Mouse (Mus musculus) liver, adult (tissue): ENCODE results near the gene Bbx.

Experiments used
- GATA4 ChIP-seq: IDR thresholded peaks from 2 replicates; pipeline ENCODE4 v1.6.1; 2014; ENCODE audit warnings: mild to moderate bottlenecking, low read length; ENCODE audit not compliant: insufficient replicate concordance

Gene Bbx

GRCm38 (mm10) chr16:50432062-50432878 lies at the start of gene Bbx:
Gene Bbx, minus strand, starts transcription at chr16:50432390.
- peak; percentile 19; the same call in 1 of the 2 replicates for TF ChIP-seq GATA4

DNA sequence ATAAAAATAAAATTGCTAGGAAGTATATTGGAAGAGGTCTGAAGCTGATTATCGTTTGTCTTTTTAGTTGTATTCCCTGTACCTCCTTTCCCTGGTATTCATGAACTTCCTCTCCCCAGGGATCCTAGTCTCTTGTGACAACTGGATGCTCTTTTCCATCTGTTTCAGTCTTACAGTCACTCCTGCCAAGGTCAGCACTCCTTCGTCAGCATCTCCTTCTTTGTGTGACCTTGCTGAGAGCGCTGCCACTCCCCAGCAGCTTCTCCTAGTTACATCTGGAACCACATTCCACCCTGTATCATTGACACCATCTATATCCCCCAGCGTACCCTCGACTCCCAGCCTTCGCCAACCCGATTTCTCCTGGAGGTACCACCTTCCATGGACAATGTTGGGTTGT lies 49.7 kb upstream of the Bbx start:
- no peak for TF ChIP-seq GATA4

- TF ChIP-seq GATA4: no peak
Observed at GRCm38 (mm10) chr16:50481341-50481740, 49.2 kb upstream of the Bbx start.

- no peak for TF ChIP-seq GATA4
Observed at GRCm38 (mm10) chr16:50478695-50479094, 46.5 kb upstream of the Bbx start.

- no peak for TF ChIP-seq GATA4
Observed at GRCm38 (mm10) chr16:50477628-50478027, 45.4 kb upstream of the Bbx start.

GRCm38 (mm10) chr16:50462226-50462870 lies 30.2 kb upstream of the Bbx start:
- no peak for TF ChIP-seq GATA4

GRCm38 (mm10) chr16:50459146-50459545 lies 27.0 kb upstream of the Bbx start:
- no peak for TF ChIP-seq GATA4

DNA sequence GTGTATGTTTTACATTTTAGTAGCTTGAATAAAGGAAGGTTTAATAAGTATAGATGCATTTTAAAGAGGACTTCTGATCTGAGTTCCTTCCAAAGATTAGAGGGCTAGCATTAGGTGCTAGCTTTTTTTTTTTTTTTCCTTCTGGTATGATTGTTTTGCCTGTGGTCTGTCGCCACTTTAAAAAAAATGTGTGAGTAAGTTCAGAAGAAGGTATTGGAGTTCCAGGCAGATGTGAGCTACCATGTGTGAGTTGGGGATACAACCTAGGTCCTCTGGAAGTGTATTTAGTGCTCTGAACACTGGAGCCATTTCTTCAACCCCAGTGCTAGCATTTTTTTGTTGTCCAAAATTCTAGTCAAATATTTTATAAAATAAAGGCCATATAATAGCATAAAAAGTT lies 23.9 kb upstream of the Bbx start:
- no peak for TF ChIP-seq GATA4

GRCm38 (mm10) chr16:50449086-50449485 lies 16.9 kb upstream of the Bbx start:
- no peak for TF ChIP-seq GATA4

DNA sequence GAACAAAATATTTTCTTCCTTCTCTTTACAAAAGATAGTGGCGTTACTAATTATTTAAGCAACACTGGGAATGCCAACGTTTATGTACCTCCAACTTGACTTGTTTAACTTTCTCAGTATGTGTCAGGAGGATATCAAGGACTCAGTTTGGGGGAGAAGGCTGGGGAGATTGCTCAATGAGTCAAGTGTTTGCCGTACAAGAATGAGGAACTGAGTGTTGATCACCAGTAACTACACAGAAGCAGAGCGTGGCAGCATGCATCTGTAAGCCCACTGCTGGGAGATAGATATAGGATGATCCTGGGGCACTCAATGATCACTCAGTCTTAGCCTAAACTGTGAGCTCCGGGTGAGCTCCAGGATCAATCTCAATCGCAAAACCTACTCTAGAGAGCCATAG lies 12.8 kb upstream of the Bbx start:
- no peak for TF ChIP-seq GATA4

GRCm38 (mm10) chr16:50438816-50439215 lies 6.6 kb upstream of the Bbx start:
- TF ChIP-seq GATA4: no peak

GRCm38 (mm10) chr16:50437788-50438187 lies 5.6 kb upstream of the Bbx start:
- no peak for TF ChIP-seq GATA4

DNA sequence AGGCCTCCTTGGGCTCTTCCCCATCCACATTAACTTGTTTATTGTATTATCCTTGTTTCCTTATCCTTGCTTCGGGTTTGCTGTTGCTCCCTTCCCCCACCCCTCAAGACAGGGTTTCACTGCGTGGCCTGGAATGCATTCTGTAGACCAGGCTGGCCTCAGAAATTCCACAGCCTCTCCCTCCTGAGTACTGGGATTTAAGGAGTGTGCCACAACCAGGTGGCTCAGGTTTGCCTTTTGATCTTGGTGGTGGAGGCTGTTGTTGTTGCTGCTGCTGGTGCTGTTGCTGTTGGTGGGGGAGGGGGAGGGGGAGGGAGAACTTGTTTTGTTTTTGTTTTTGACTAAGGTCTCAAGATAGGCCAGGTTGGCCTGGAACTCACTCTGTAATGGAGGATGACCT lies 5.1 kb upstream of the Bbx start:
- TF ChIP-seq GATA4: no peak

DNA sequence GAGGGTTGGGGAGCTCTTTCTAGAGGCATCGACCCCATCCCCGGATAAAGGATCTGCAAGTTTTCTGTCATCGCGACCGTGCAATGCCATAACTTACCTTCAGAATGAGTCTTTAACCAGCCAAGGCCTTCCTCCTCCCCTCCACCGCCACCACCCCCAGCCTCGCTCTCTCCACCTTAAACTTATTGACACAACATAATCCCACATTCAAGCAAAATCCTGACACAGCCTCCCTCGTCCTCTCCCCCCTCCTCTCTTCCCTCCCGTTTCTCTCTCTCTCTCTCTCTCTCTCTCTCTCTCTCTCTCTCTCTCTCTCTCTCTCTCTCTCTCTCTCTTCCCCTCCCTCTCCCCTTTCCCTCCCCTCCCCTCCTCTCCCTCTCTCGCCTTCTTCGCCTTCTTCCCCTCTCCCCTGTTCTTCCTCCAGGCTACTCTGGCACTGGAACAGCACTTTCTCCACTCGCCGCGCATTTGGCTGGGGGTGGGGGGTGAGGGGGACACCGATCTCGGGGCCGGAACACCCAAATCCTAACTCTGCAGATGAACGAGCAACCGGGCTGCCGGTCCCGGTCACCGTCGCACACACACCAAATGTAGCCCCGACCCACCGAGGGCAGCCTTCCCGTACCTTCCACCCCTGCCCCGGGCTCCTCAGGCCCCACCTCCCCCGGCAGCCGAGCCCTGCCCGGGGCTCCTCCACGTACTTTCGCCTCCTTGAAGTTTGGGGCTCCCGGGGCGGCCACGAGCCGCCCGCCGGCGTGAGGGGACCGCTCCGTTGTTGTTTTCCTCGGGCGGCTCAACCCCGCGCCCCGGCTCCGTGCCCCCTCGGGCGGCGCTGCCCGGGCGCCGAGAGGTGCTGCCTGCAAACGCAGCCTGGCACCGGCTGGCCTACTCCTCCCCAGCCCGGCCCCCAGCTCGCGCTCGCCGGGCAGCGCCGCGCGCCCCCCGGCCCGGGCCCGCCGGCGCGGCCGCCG lies 894 bp downstream of the Bbx start:
- TF ChIP-seq GATA4: no peak

DNA sequence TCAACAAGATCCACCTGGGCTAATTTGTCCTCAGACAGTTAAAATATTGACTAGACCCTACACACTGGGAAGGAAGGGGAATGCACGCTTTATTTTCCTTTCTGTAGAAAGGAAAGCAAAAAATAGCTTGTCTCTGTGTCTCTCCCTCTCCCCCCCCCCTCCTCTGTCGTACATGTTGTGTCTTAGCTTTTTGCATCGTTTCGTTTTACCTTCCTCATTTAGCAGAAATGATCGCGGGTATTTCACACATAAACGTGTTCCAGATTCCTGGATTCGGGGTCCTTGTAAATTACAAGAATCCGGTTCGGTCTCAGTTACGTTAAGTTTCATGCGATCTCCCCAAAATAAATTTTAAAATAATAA lies 1.7 kb downstream of the Bbx start:
- no peak for TF ChIP-seq GATA4
